Mouse (Mus musculus) CD8-positive naive resting alpha-beta T cell, adult 2 months (primary cell): Measurements from ENCODE around the gene Asz1.

Experiments used
- DNase-seq, 2 experiments: peaks; one replicate each; pipeline ENCODE4 v3.0.0; 2022; ENCODE audit warnings: low read depth in 2 of 2, low spot score in 2 of 2

Asz1 gene

GRCm38 (mm10) chr6:18108934-18109333 lies at the start of gene Asz1:
TSS of gene Asz1 (minus strand) at chr6:18109061.
- no peak for DNase-seq

GRCm38 (mm10) chr6:18153031-18153430 lies 44.2 kb upstream of the Asz1 start:
- DNase-seq: no peak

- no peak for DNase-seq
Measured at GRCm38 (mm10) chr6:18135246-18135645, 26.4 kb upstream of the Asz1 start.

GRCm38 (mm10) chr6:18128059-18128458 lies 19.2 kb upstream of the Asz1 start:
- DNase-seq: no peak

GRCm38 (mm10) chr6:18127206-18127983 lies 18.5 kb upstream of the Asz1 start:
- DNase-seq: no peak

- DNase-seq: no peak
Measured at GRCm38 (mm10) chr6:18096861-18097260, 12.0 kb downstream of the Asz1 start.

- DNase-seq: no peak
Measured at GRCm38 (mm10) chr6:18089098-18089497, 19.8 kb downstream of the Asz1 start.

GRCm38 (mm10) chr6:18087160-18087804 lies 21.6 kb downstream of the Asz1 start:
- DNase-seq: no peak

GRCm38 (mm10) chr6:18078615-18079014 lies 30.2 kb downstream of the Asz1 start:
- no peak for DNase-seq

GRCm38 (mm10) chr6:18076986-18077385 lies 31.9 kb downstream of the Asz1 start:
- DNase-seq: no peak

- no peak for DNase-seq
Measured at GRCm38 (mm10) chr6:18076577-18076976, 32.3 kb downstream of the Asz1 start.

GRCm38 (mm10) chr6:18057899-18058298 lies 51.0 kb downstream of the Asz1 start:
- DNase-seq: no peak

- DNase-seq: no peak
Measured at GRCm38 (mm10) chr6:18051702-18052101, 57.2 kb downstream of the Asz1 start.

- DNase-seq: no peak
Measured at GRCm38 (mm10) chr6:18044299-18044698, 64.6 kb downstream of the Asz1 start.

- no peak for DNase-seq
Measured at GRCm38 (mm10) chr6:18043172-18043571, 65.7 kb downstream of the Asz1 start.

GRCm38 (mm10) chr6:18032271-18032670 lies 76.6 kb downstream of the Asz1 start:
- no peak for DNase-seq

GRCm38 (mm10) chr6:18031509-18032010 lies 77.3 kb downstream of the Asz1 start:
- DNase-seq: no peak

- DNase-seq: no peak
Measured at GRCm38 (mm10) chr6:18030868-18031508, 77.9 kb downstream of the Asz1 start.

GRCm38 (mm10) chr6:18029746-18030656 lies 78.9 kb downstream of the Asz1 start, which contains the start of gene Wnt2:
TSS of gene Wnt2 (minus strand) at chr6:18030585.
- DNase-seq: no peak

GRCm38 (mm10) chr6:18024133-18024794 lies 84.6 kb downstream of the Asz1 start:
- DNase-seq: no peak
